Mouse (Mus musculus): Measurements from ENCODE around the gene Rnf115.

GRCm38 (mm10) chr3:96800254-96800653, 72.8 kb downstream of the Rnf115 start:
- TF ChIP-seq POLR2A (IDR thresholded peaks at IDR 0.05; ENCODE audit: insufficient read depth, low read depth, low read length) (no peak), CTCF (IDR thresholded peaks at IDR 0.05) (no peak), EP300 (IDR thresholded peaks at IDR 0.05; ENCODE audit: insufficient read depth, low read depth, low read length) (no peak)

Data from heart, adult 2 months (tissue).